Mouse (Mus musculus) small intestine, adult 2 months (tissue): ENCODE data around the gene Usp42.

Experiments used
- CTCF ChIP-seq: fragments of 200-500 bp; IDR thresholded peaks from 2 replicates; pipeline ENCODE4 v1.5.1; 2012; ENCODE audit warnings: low read depth, mild to moderate bottlenecking, control low read depth, inconsistent platforms, low read length, moderate library complexity, mixed read lengths; ENCODE audit not compliant: insufficient replicate concordance, insufficient read length; ENCODE audit errors: extremely low read depth
- POLR2A ChIP-seq: fragments of 200-500 bp; IDR thresholded peaks from 2 replicates; pipeline ENCODE4 v1.6.1; 2012; ENCODE audit warnings: low read depth, mild to moderate bottlenecking, control low read depth, inconsistent platforms, low read length, moderate library complexity

GRCm38 (mm10) chr5:143679654-143680053, 52.4 kb downstream of the Usp42 start:
- no peak for TF ChIP-seq CTCF
- TF ChIP-seq POLR2A = no peak
